Mouse (Mus musculus) kidney, embryonic 15.5 days (tissue): Measurements from ENCODE around the gene Slc44a3. TPM values are rescaled to one million over a fixed set of nuclear protein-coding genes. Genes with fewer than 3 reads are reported as not detected.

Experiments used
- ATAC-seq: fragments of 200-750 bp; cut with Nextera tagmentation; replicated peaks from 2 replicates; pipeline ENCODE4 v1.8.0; 2017; ENCODE audit warnings: moderate TSS enrichment; ENCODE audit not compliant: low FRiP score
- H3K27ac ChIP-seq: fragments of 300-500 bp; sonication (generic); 2 replicates; pipeline ENCODE4 v1.5.1; 2015; ENCODE audit warnings: mild to moderate bottlenecking, inconsistent platforms
- H3K27me3 ChIP-seq: fragments of 300-500 bp; sonication (generic); 2 replicates; pipeline ENCODE4 v1.6.1; 2015; ENCODE audit warnings: inconsistent platforms
- H3K36me3 ChIP-seq: fragments of 300-500 bp; sonication (generic); 2 replicates; pipeline ENCODE4 v1.6.1; 2015; ENCODE audit warnings: inconsistent platforms
- H3K4me1 ChIP-seq: fragments of 300-500 bp; sonication (generic); 2 replicates; pipeline ENCODE4 v1.6.1; 2015; ENCODE audit warnings: inconsistent platforms
- H3K4me2 ChIP-seq: fragments of 300-500 bp; sonication (generic); 2 replicates; pipeline ENCODE4 v1.6.1; 2015; ENCODE audit warnings: moderate library complexity, mild to moderate bottlenecking, inconsistent platforms
- H3K4me3 ChIP-seq: fragments of 300-500 bp; sonication (generic); replicated peaks from 2 replicates; pipeline ENCODE4 v1.5.1; 2015; ENCODE audit warnings: mild to moderate bottlenecking, inconsistent platforms
- H3K9ac ChIP-seq: fragments of 300-500 bp; sonication (generic); 2 replicates; pipeline ENCODE4 v1.6.1; 2015; ENCODE audit warnings: mild to moderate bottlenecking, inconsistent platforms
- H3K9me3 ChIP-seq: fragments of 300-500 bp; sonication (generic); replicated peaks from 2 replicates; pipeline ENCODE4 v1.6.1; 2016; ENCODE audit warnings: inconsistent platforms
- WGBS: fragments of 180-500 bp; shearing (Covaris S2); methylation state at CpG from one replicate; pipeline ENCODE4 v1.1.7; 2015; ENCODE audit warnings: mixed read lengths; 5-methylcytosine and 5-hydroxymethylcytosine counted together
- polyA plus RNA-seq: library from polyadenylated mRNA; unstranded; fragments of >200 nt; fragmentation: Nextera tagmentation; extraction: Ambion mirVana; gene quantifications from 2 replicates; pipeline ENCODE4 v1.2.1, GENCODE M21; 2015

Gene Slc44a3
- polyA plus RNA-seq, 1 experiment from 2014 or later, result 7.2 TPM

DNA sequence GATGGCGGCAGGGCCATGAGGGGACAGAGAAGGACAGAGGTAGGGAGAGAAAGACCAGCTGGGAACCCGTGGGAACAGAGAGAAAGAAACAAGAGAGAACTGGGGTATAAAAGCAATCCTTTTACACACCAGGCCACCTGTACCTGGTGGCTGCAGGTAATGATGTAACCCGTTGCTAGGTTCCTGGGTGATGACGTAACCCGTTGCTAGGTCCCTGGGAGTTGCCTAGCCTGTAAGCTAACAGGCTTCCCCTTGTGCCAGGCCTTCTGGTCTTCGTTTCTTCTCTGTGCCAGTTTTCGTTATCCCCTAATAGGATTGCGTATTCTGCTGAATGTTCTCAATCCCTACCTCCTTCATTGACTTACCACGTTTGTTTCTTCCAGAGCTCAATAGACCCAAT, 36.8 kb upstream of the Slc44a3 start:
- H3K36me3 ChIP-seq, result no peaks in the 10 kb centered on the region
- ATAC-seq, result no peak
- H3K9ac ChIP-seq, result no peak overlapping the region
- no peaks in the 10 kb centered on the region for H3K9me3 ChIP-seq
- H3K4me2 ChIP-seq, result no peak overlapping the region
- WGBS, result 95% methylated on average over 9 of the region's 9 CpGs
- no peak overlapping the region for H3K4me3 ChIP-seq
- no peak overlapping the region for H3K27ac ChIP-seq
- 0 out of 2 replicates have a peak, but pooled peaks cover 2% of the 10 kb centered on the region for H3K4me1 ChIP-seq
- H3K27me3 ChIP-seq, result no peaks in the 10 kb centered on the region

DNA sequence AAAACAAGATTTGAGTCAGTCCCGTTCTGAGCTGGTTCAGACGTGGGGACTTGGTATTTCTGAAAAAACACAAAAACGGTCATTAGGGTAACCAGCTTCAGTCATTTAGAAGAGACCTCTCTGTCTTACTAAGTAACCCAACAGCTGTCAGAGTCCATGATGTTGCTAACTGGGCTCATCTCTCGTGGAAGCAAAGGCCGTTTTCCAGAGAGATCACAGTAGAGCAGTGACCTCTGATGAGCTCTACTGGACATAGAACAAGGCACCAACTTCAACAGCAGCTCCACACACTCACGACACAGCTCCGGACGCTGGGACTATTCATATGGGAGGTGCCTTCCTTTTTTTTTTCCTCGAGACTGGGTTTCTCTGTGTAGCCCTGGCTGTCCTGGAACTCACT, 35.7 kb upstream of the Slc44a3 start:
- 86% methylated on average over 9 of the region's 9 CpGs for WGBS
- no peak overlapping the region for H3K9ac ChIP-seq
- no peaks in the 10 kb centered on the region for H3K9me3 ChIP-seq
- H3K4me2 ChIP-seq, result no peak overlapping the region
- no peaks in the 10 kb centered on the region for H3K36me3 ChIP-seq
- no peaks in the 10 kb centered on the region for H3K4me1 ChIP-seq
- no peaks in the 10 kb centered on the region for H3K27me3 ChIP-seq
- no peak overlapping the region for H3K27ac ChIP-seq
- ATAC-seq, result no peak
- H3K4me3 ChIP-seq, result no peak overlapping the region

DNA sequence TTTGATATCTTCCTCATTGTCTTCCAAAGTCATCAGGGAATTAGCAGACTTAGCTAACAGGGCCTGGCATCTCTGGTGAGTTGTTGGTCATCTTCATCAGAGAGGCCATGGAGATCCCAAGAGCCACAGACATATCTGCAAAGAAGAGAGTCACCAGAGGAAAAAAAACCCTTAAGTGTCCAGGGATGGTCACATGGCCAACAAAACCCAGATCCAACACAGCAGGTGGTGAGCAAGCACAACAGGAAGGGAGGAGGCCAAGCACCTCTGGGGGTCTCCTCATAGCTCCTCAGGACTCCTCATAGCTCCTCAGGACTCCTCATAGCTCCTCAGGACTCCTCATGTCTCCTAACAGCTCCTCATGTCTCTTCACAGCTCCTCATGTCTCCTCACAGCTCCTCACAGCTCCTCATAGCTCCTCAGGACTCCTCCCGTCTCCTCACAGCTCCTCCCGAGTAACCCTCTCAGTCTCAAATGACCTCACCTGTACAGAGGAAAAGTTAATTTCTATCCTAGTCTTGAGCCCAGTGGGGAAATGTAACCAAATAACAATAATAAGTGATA, 35.2 kb upstream of the Slc44a3 start:
- ATAC-seq, result no peak
- H3K9me3 ChIP-seq, result no peaks in the 10 kb centered on the region
- no peak overlapping the region for H3K27ac ChIP-seq
- no peaks in the 10 kb centered on the region for H3K36me3 ChIP-seq
- H3K4me1 ChIP-seq, result no peaks in the 10 kb centered on the region
- H3K4me2 ChIP-seq, result no peak overlapping the region
- no peaks in the 10 kb centered on the region for H3K27me3 ChIP-seq
- no peak overlapping the region for H3K4me3 ChIP-seq
- H3K9ac ChIP-seq, result no peak overlapping the region
- 82% methylated on average over 2 of the region's 2 CpGs for WGBS

DNA sequence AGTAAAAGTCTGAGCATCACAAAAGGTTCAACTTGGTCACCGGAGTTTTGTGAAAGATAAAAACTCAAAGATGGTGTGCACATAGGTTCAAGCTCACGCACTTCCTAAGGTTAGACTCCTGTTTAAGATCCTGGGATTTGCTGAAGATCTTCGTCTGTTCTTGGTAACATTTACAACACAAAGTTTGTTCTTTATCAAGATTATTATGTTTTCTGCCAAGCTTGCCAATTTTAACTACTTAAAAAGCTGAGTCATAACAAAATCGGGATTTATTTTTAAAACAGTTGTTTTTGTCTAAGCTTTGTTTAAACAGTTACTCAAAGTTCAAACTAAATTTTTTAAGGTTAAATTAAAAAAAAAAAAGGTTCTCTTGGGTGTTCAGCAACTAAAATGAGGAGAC, 34.7 kb upstream of the Slc44a3 start:
- H3K27me3 ChIP-seq, result no peaks in the 10 kb centered on the region
- no peak overlapping the region for H3K9ac ChIP-seq
- H3K4me3 ChIP-seq, result no peak overlapping the region
- H3K27ac ChIP-seq, result no peak overlapping the region
- no peaks in the 10 kb centered on the region for H3K4me1 ChIP-seq
- no peak for ATAC-seq
- H3K9me3 ChIP-seq, result no peaks in the 10 kb centered on the region
- H3K36me3 ChIP-seq, result no peaks in the 10 kb centered on the region
- H3K4me2 ChIP-seq, result no peak overlapping the region
- WGBS, result 80% methylated on average over 4 of the region's 4 CpGs

DNA sequence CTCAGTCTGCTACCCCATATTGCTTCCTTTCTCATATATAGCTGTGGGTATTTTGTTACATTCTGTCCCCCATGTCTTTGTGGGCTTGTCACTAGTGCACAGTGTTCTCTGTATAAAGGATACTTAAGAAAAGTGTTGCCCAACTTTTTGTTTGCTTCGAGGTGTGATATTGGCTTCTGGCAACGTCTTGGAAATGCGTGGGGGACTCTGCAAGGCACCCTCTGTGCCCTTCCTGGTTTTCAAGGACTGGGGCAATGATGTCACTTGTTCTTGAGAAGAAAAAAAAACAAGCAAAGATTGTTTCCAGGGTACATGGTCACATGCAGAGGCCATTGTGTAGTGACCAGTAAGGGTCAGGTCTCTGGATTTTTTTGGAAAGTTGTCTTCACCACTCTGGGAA, 29.6 kb upstream of the Slc44a3 start:
- no peak overlapping the region for H3K27ac ChIP-seq
- H3K4me3 ChIP-seq, result no peak overlapping the region
- H3K9me3 ChIP-seq, result no peaks in the 10 kb centered on the region
- H3K27me3 ChIP-seq, result no peaks in the 10 kb centered on the region
- 86% methylated on average over 3 of the region's 3 CpGs for WGBS
- H3K36me3 ChIP-seq, result no peaks in the 10 kb centered on the region
- peaks cover 4% of the 10 kb centered on the region; the same call in 1 of the 2 replicates for H3K4me1 ChIP-seq
- no peak for ATAC-seq
- H3K4me2 ChIP-seq, result no peak overlapping the region
- H3K9ac ChIP-seq, result no peak overlapping the region

DNA sequence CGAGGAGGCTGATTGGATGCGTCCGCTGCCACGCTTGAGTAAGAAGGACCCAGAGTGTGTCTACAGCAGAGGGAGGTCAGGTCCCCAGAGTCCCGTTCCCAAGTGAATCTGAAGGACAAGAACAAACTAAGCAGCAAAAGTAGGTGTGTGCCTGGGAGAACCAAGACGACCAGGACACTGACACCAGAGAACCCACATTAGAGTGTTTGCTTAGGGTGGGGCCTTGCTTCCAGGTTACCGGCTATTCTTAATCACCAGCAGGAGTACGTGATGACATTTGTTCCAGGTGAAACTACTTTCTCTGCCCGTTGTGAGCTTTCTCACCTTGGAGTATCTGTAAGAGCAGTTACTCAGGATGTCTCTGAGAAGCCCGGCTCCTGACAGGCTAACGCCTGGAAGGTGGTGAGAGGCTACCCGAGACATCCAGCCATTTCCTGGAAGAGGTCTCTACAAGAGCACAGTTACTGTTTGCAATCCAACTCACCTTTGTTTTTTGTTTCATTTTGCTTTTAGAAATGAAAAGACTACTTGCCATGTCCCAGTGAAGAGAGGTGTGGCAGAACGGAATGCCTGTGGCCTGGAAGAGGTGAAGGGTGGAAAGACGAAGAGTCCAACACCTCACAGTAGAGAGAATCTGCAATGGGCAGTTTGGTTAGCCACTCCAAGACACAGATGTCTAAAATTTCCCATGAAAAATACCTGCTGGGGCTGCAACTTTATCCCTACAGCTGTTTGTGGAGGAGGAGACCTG, 28.1 kb upstream of the Slc44a3 start:
- 71% methylated on average over 14 of the region's 14 CpGs for WGBS
- no peaks in the 10 kb centered on the region for H3K9me3 ChIP-seq
- peaks cover 4% of the 10 kb centered on the region; the same call in 1 of the 2 replicates for H3K4me1 ChIP-seq
- H3K4me3 ChIP-seq, result no peak overlapping the region
- H3K4me2 ChIP-seq, result no peak overlapping the region
- H3K36me3 ChIP-seq, result no peaks in the 10 kb centered on the region
- no peak overlapping the region for H3K9ac ChIP-seq
- no peak for ATAC-seq
- no peaks in the 10 kb centered on the region for H3K27me3 ChIP-seq
- H3K27ac ChIP-seq, result no peak overlapping the region

- no peak for ATAC-seq
- no peak overlapping the region for H3K27ac ChIP-seq
Measured at GRCm38 (mm10) chr3:121559406-121560114, 27.4 kb upstream of the Slc44a3 start.

DNA sequence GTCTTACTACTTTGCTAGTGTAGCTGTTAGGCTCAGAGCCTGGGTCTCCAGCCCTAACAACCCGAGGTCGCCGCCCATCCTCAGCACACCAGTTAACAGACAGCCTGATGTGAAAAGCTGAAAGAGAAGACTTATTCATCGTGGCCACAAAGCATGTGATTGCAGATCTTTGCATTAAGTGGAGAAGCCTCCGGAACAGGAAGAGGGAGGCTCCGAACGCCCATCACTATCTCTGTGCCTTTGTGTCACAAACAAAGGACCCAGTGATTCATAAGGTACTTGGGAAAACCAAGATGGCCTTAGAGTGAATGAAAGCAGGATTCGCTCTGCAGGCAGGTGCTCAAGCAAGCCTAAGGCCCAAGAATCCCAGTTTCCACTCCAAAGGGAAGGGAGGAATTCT, 26.7 kb upstream of the Slc44a3 start:
- peaks cover 4% of the 10 kb centered on the region; the same call in 1 of the 2 replicates for H3K4me1 ChIP-seq
- H3K9ac ChIP-seq, result no peak overlapping the region
- no peak for ATAC-seq
- no peak overlapping the region for H3K4me3 ChIP-seq
- no peak overlapping the region for H3K27ac ChIP-seq
- WGBS, result 89% methylated on average over 8 of the region's 8 CpGs
- no peaks in the 10 kb centered on the region for H3K27me3 ChIP-seq
- H3K36me3 ChIP-seq, result no peaks in the 10 kb centered on the region
- H3K9me3 ChIP-seq, result no peaks in the 10 kb centered on the region
- H3K4me2 ChIP-seq, result no peak overlapping the region

More at GRCm38 (mm10) chr3:121559406-121560114, 27.4 kb upstream of the Slc44a3 start:
- Histone ChIP-seq H3K9ac (no peak overlapping the region), H3K36me3 (no peaks in the 10 kb centered on the region), H3K4me1 (peaks cover 4% of the 10 kb centered on the region; the same call in 1 of the 2 replicates), H3K4me3 (no peak overlapping the region), H3K4me2 (no peak overlapping the region), H3K9me3 (no peaks in the 10 kb centered on the region), H3K27me3 (no peaks in the 10 kb centered on the region)
- WGBS, result 84% methylated on average over 15 of the region's 15 CpGs

- Histone ChIP-seq H3K4me1 (peaks cover 19% of the 10 kb centered on the region), H3K4me2 (no peak overlapping the region), H3K27ac (no peak overlapping the region), H3K4me3 (no peak overlapping the region), H3K9ac (no peak overlapping the region), H3K36me3 (no peaks in the 10 kb centered on the region), H3K9me3 (no peaks in the 10 kb centered on the region), H3K27me3 (no peaks in the 10 kb centered on the region)
- WGBS, result 82% methylated on average over 7 of the region's 7 CpGs
- ATAC-seq, result no peak
Measured at GRCm38 (mm10) chr3:121556304-121556703, 24.1 kb upstream of the Slc44a3 start.

DNA sequence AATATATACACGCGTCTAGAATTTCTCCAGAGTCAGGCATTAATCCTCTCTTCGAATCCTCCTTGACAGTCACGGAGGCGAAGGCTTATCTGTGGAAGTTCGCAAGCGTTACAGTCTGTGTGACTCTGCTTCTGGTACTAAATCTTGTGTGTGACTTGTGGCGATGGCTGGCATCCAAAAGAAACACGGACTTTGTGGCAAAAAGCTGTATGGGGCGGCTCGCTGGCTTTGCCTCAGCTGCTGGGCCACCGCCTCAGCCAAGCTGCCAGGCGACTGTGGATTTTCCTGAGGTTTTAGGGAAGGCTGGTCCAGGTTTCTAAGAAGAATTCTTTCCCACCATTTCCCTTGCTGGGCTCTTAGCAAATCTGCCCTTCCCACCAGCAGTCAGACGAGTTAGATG, 21.1 kb upstream of the Slc44a3 start:
- peaks cover 19% of the 10 kb centered on the region for H3K4me1 ChIP-seq
- H3K9ac ChIP-seq, result no peak overlapping the region
- 38% methylated on average over 14 of the region's 14 CpGs for WGBS
- no peaks in the 10 kb centered on the region for H3K9me3 ChIP-seq
- no peak overlapping the region for H3K4me3 ChIP-seq
- no peak overlapping the region for H3K4me2 ChIP-seq
- H3K36me3 ChIP-seq, result no peaks in the 10 kb centered on the region
- 0 out of 2 replicates have a peak, but pooled peaks have one; percentile 30 for ATAC-seq
- no peak overlapping the region for H3K27ac ChIP-seq
- H3K27me3 ChIP-seq, result no peaks in the 10 kb centered on the region

- H3K9ac ChIP-seq, result no peak overlapping the region
- H3K27me3 ChIP-seq, result no peaks in the 10 kb centered on the region
- no peaks in the 10 kb centered on the region for H3K9me3 ChIP-seq
- H3K36me3 ChIP-seq, result no peaks in the 10 kb centered on the region
- 44% methylated on average over 11 of the region's 11 CpGs for WGBS
- H3K4me3 ChIP-seq, result no peak overlapping the region
- H3K4me2 ChIP-seq, result peak overlapping the region; percentile 5; the same call in 1 of the 2 replicates
- peaks cover 23% of the 10 kb centered on the region for H3K4me1 ChIP-seq
- no peak for ATAC-seq
- H3K27ac ChIP-seq, result no peak overlapping the region
Measured at GRCm38 (mm10) chr3:121552723-121553122, 20.5 kb upstream of the Slc44a3 start.

DNA sequence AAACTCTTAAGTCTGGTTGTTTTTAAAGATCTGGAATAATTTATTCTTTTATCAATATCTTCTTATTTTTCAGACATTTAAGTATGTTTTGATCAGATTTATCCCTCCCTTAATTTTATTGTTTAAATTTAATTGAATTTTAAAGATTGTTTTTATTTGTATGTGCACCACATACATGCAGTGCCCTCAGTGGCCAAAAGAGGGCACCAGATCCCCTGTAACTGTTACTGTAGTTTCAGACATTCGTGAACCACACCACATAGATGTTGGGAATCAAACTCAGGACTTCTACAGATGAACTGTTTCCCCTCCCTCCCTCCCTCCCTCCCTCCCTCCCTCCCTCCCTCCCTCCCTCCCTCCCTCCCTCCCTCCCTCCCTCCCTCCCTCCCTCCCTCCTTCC, 18.2 kb upstream of the Slc44a3 start:
- ATAC-seq, result no peak
- Histone ChIP-seq H3K27ac (no peak overlapping the region), H3K4me1 (peaks cover 27% of the 10 kb centered on the region), H3K36me3 (no peaks in the 10 kb centered on the region), H3K4me2 (no peak overlapping the region), H3K27me3 (no peaks in the 10 kb centered on the region), H3K4me3 (no peak overlapping the region), H3K9ac (no peak overlapping the region), H3K9me3 (no peaks in the 10 kb centered on the region)
- WGBS, result 10% methylated on average over 1 of the region's 1 CpGs
